Mouse (Mus musculus) embryonic fibroblast, embryonic 13.5 days (primary cell): ENCODE measurements around the gene Adamts2.

Source experiments
- CTCF ChIP-seq: IDR thresholded peaks from 2 replicates; pipeline ENCODE4 v1.5.1; 2011; ENCODE audit warnings: mild to moderate bottlenecking, control low read depth, low read length, moderate library complexity, borderline replicate concordance; ENCODE audit not compliant: insufficient read depth
- POLR2A ChIP-seq: IDR thresholded peaks from 2 replicates; pipeline ENCODE4 v1.6.1; 2011; ENCODE audit warnings: low read depth, mild to moderate bottlenecking, control low read depth, low read length, moderate library complexity

DNA sequence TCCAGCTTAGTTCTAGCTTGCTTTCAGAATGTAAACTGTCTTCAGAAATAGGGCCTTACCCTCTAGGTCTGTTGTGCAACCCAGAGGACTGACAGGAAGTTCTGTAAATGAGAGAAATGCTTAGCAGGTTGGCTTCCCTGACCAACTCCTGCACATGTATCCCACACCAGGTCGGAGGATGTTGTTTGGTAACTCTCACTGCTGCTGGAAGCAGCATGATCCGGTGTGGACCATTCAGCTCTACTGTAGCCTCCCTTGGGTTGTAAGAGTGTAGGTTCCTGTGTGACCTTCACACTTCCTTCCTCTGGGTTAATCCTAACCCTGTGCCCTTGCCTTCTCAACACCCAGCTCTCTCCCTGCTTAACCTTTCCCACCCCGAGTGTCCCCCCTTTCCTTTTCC lies 44.8 kb upstream of the Adamts2 start:
- no peak for TF ChIP-seq POLR2A
- TF ChIP-seq CTCF: no peak
